Mouse (Mus musculus): ENCODE results near the gene Synpo2l. TPM values are rescaled to one million over a fixed set of nuclear protein-coding genes. Genes with fewer than 3 reads are reported as not detected.
"Not testable (repeated sequence)": the region's sequence is repeated elsewhere in the genome, so short reads cannot be mapped to it uniquely, and the experiment has no call there.

Synpo2l gene
- polyA plus RNA-seq, 1 experiment from 2014 or later, result 0.24 TPM

DNA sequence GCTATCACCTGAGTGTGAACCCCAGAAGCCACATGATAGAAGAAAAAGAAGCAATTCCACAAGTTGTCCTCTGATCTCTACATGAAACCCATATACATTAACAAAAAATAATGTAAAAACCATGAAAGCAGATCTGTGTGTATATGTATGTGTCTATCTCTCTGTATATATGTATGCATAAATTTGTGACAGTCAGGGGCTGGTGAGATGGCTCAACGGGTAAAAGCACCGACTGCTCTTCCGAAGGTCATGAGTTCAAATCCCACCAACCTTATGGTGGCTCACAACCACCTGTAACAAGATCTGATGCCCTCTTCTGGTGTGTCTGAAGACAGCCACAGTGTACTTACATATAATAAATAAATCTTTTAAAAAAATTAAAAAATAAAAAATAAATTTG is 31.2 kb downstream of the Synpo2l start:
- H3K4me3 ChIP-seq; H3K9me3 ChIP-seq; H3K9ac ChIP-seq (replicated peaks); ATAC-seq (ENCODE audit: low FRiP score, low read depth); H3K4me1 ChIP-seq; H3K4me2 ChIP-seq (replicated peaks); H3K27ac ChIP-seq (replicated peaks); H3K36me3 ChIP-seq; H3K27me3 ChIP-seq: not testable (repeated sequence)
- 90% methylated on average over 3 of the region's 3 CpGs for WGBS

GRCm38 (mm10) chr14:20635546-20635945 is 32.6 kb downstream of the Synpo2l start:
- no peaks in the 10 kb centered on the region for H3K4me1 ChIP-seq
- no peak overlapping the region for H3K4me3 ChIP-seq
- no peak for ATAC-seq (ENCODE audit: low FRiP score, low read depth)
- no peaks in the 10 kb centered on the region for H3K9me3 ChIP-seq
- H3K27me3 ChIP-seq, result no peaks in the 10 kb centered on the region
- no peak overlapping the region for H3K4me2 ChIP-seq (replicated peaks)
- 94% methylated on average over 2 of the region's 2 CpGs for WGBS
- H3K36me3 ChIP-seq, result no peaks in the 10 kb centered on the region; the same call in 1 of the 2 replicates
- H3K27ac ChIP-seq (replicated peaks), result no peak overlapping the region
- H3K9ac ChIP-seq (replicated peaks), result no peak overlapping the region

DNA sequence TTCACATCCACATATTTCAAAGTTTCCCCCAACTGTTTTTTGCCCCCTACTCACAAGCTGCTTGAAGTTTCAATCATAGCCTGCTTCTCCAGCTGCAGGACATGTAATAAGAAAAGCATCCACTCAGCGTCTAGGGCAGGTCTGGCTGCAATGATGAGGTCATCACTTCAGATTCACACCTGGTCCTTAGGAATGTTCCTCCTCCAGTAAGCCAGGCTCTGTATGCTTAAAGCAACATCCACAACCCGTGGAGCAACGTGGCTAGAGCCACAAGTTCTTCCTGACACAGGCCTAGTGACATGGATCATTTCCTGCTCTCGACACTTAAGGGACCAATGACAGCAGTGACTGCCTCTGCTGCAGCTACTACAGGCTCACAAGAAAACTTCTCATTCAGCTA is 36.9 kb downstream of the Synpo2l start:
- Histone ChIP-seq H3K27ac (replicated peaks) (no peak overlapping the region), H3K9ac (replicated peaks) (no peak overlapping the region), H3K4me3 (no peak overlapping the region), H3K4me2 (replicated peaks) (no peak overlapping the region), H3K9me3 (no peaks in the 10 kb centered on the region), H3K4me1 (no peaks in the 10 kb centered on the region), H3K36me3 (no peaks in the 10 kb centered on the region; the same call in 1 of the 2 replicates), H3K27me3 (no peaks in the 10 kb centered on the region)
- ATAC-seq (ENCODE audit: low FRiP score, low read depth), result no peak
- 83% methylated on average over 4 of the region's 4 CpGs for WGBS

DNA sequence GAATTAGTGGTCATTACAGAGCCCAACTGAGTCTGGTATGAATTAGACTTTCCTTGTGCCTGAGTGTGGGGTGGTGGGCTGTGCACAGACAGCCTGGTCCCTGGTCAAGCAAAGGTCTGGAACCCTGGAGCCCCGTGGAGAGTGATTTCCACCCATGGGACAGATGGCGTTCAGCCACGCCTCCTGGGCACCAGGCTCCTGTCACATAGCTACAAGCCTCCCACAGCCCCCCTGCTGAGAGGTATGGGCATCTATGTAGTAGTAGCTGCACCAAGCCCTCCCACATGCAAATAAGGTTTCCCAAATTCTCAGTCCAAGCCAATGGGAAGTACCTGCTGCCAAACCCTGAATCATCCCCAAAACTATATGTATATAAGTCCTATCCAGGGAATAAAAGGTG is 41.2 kb downstream of the Synpo2l start:
- no peaks in the 10 kb centered on the region for H3K36me3 ChIP-seq
- WGBS, result 83% methylated on average over 3 of the region's 3 CpGs
- no peaks in the 10 kb centered on the region for H3K27me3 ChIP-seq
- no peak for ATAC-seq (ENCODE audit: low FRiP score, low read depth)
- H3K4me3 ChIP-seq, result no peak overlapping the region
- no peak overlapping the region for H3K4me2 ChIP-seq (replicated peaks)
- no peaks in the 10 kb centered on the region for H3K4me1 ChIP-seq
- H3K9ac ChIP-seq (replicated peaks), result no peak overlapping the region
- H3K9me3 ChIP-seq, result no peaks in the 10 kb centered on the region
- H3K27ac ChIP-seq (replicated peaks), result no peak overlapping the region

DNA sequence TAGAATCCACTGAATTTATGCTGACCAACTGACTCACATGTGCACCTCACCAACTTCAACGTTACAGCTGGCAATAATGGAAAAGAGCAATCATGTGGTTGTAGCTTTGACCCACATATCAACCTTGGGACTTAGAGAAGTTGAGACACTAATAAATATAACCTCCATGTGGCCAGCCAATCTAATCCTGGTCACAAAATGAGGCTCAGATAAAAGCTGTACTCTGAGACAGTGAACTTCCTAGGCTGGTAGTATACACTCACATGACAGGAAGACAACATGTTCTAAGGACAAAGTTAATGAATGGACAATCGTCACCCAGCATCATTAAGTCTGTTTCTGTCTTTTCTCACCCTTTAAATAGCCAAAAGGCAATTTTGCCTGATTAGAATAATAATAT is 41.7 kb downstream of the Synpo2l start:
- Histone ChIP-seq H3K27me3 (no peaks in the 10 kb centered on the region), H3K4me3 (no peak overlapping the region), H3K36me3 (no peaks in the 10 kb centered on the region), H3K27ac (replicated peaks) (no peak overlapping the region), H3K9ac (replicated peaks) (no peak overlapping the region), H3K9me3 (no peaks in the 10 kb centered on the region), H3K4me1 (no peaks in the 10 kb centered on the region), H3K4me2 (replicated peaks) (no peak overlapping the region)
- WGBS, result 89% methylated on average over 2 of the region's 2 CpGs
- ATAC-seq (ENCODE audit: low FRiP score, low read depth), result no peak

GRCm38 (mm10) chr14:20622907-20623306 is 45.2 kb downstream of the Synpo2l start:
- Histone ChIP-seq H3K4me3 (no peak overlapping the region), H3K9me3 (no peaks in the 10 kb centered on the region), H3K9ac (replicated peaks) (no peak overlapping the region), H3K27ac (replicated peaks) (no peak overlapping the region), H3K4me1 (no peaks in the 10 kb centered on the region), H3K36me3 (no peaks in the 10 kb centered on the region), H3K27me3 (no peaks in the 10 kb centered on the region), H3K4me2 (replicated peaks) (no peak overlapping the region)
- no peak for ATAC-seq (ENCODE audit: low FRiP score, low read depth)
- 95% methylated on average over 3 of the region's 3 CpGs for WGBS

DNA sequence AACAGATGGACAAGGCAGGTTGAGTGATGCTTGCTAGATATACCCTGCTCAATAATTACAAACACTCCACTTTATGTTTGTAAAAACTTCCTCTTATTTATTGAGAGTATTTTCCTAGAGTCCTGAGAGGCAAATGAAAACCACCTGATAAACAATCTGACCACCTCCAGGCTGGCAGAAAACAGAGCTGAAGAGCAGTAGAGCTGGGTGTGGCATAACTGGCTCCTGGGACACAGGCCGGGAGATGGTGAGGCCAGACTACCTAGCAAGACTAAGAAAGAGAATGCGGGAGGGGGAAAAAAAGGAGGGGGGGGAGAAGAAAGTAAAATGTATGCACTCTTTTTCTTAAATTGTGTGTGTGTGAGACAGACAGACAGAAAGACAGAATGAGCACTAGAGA is 45.7 kb downstream of the Synpo2l start:
- no peaks in the 10 kb centered on the region for H3K27me3 ChIP-seq
- H3K9ac ChIP-seq (replicated peaks), result no peak overlapping the region
- no peak overlapping the region for H3K4me2 ChIP-seq (replicated peaks)
- H3K4me1 ChIP-seq, result no peaks in the 10 kb centered on the region
- no peak overlapping the region for H3K4me3 ChIP-seq
- WGBS, result 95% methylated on average over 2 of the region's 2 CpGs
- no peak for ATAC-seq (ENCODE audit: low FRiP score, low read depth)
- H3K36me3 ChIP-seq, result no peaks in the 10 kb centered on the region
- H3K27ac ChIP-seq (replicated peaks), result no peak overlapping the region
- H3K9me3 ChIP-seq, result no peaks in the 10 kb centered on the region

DNA sequence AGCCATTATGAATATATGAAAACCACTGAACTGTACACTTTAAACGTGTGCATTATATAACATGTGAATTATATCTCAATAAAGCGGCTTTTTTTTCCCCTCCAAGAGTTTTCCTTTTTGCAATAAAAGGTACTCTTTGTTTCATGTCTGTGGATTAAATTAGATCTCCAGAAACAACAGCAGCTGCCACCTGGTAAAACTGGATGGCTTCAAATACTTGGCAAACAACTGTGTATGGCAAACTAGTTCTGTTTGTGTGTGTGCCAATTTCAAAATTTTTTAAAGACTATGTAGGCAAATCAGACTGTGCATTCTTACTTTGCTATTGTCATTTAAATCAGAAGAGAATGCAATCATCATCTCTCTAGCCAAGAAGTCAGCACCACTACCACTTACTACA is 46.3 kb downstream of the Synpo2l start:
- no peak for ATAC-seq (ENCODE audit: low FRiP score, low read depth)
- no peaks in the 10 kb centered on the region for H3K36me3 ChIP-seq
- H3K4me3 ChIP-seq, result no peak overlapping the region
- 89% methylated on average over 2 of the region's 2 CpGs for WGBS
- H3K27ac ChIP-seq (replicated peaks), result no peak overlapping the region
- H3K4me1 ChIP-seq, result no peaks in the 10 kb centered on the region
- H3K4me2 ChIP-seq (replicated peaks), result no peak overlapping the region
- H3K9ac ChIP-seq (replicated peaks), result no peak overlapping the region
- H3K27me3 ChIP-seq, result no peaks in the 10 kb centered on the region
- H3K9me3 ChIP-seq, result no peaks in the 10 kb centered on the region

- H3K4me1 ChIP-seq, result peaks cover 3% of the 10 kb centered on the region; the same call in 1 of the 2 replicates
- ATAC-seq (ENCODE audit: low FRiP score, low read depth), result no peak
Observed at GRCm38 (mm10) chr14:20619131-20619530, 49.0 kb downstream of the Synpo2l start.

GRCm38 (mm10) chr14:20618211-20618610 is 49.9 kb downstream of the Synpo2l start:
- no peaks in the 10 kb centered on the region for H3K27me3 ChIP-seq
- H3K4me1 ChIP-seq, result peaks cover 3% of the 10 kb centered on the region; the same call in 1 of the 2 replicates
- H3K36me3 ChIP-seq, result no peaks in the 10 kb centered on the region
- no peak overlapping the region for H3K9ac ChIP-seq (replicated peaks)
- H3K4me3 ChIP-seq, result no peak overlapping the region
- WGBS, result 83% methylated on average over 5 of the region's 5 CpGs
- ATAC-seq (ENCODE audit: low FRiP score, low read depth), result no peak
- H3K4me2 ChIP-seq (replicated peaks), result no peak overlapping the region
- no peak overlapping the region for H3K27ac ChIP-seq (replicated peaks)
- H3K9me3 ChIP-seq, result no peaks in the 10 kb centered on the region

More at GRCm38 (mm10) chr14:20619131-20619530, 49.0 kb downstream of the Synpo2l start:
- Histone ChIP-seq H3K9me3 (no peaks in the 10 kb centered on the region), H3K4me3 (no peak overlapping the region), H3K27me3 (no peaks in the 10 kb centered on the region), H3K4me2 (replicated peaks) (no peak overlapping the region), H3K9ac (replicated peaks) (no peak overlapping the region), H3K27ac (replicated peaks) (no peak overlapping the region), H3K36me3 (no peaks in the 10 kb centered on the region)

- Histone ChIP-seq H3K36me3 (no peaks in the 10 kb centered on the region), H3K27ac (replicated peaks) (no peak overlapping the region), H3K4me3 (no peak overlapping the region), H3K9ac (replicated peaks) (no peak overlapping the region), H3K27me3 (no peaks in the 10 kb centered on the region), H3K4me1 (peaks cover 3% of the 10 kb centered on the region; the same call in 1 of the 2 replicates), H3K4me2 (replicated peaks) (no peak overlapping the region), H3K9me3 (no peaks in the 10 kb centered on the region)
- 47% methylated on average over 2 of the region's 2 CpGs for WGBS
- no peak for ATAC-seq (ENCODE audit: low FRiP score, low read depth)
Observed at GRCm38 (mm10) chr14:20616421-20616820, 51.7 kb downstream of the Synpo2l start.

DNA sequence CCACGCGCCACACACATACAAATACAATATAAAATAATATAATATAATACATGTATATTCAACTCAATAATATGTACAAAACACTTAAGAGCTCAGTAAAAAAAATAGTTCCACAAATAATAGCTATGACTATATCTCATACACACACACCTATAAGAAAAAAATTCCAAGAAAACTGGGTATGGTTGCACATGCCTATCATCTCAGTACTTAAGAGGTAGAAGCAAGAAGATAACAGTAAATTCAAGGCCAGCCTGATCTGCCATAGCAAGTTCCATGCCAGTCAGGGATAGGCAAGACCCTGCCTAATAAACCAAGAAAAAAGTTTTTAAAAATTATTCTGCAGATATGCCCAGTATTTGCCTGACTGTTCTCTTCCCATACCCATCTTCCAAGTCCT is 53.1 kb downstream of the Synpo2l start:
- no peaks in the 10 kb centered on the region for H3K36me3 ChIP-seq
- no peaks in the 10 kb centered on the region for H3K9me3 ChIP-seq
- H3K4me1 ChIP-seq, result peaks cover 3% of the 10 kb centered on the region; the same call in 1 of the 2 replicates
- no peaks in the 10 kb centered on the region for H3K27me3 ChIP-seq
- H3K4me2 ChIP-seq (replicated peaks), result no peak overlapping the region
- H3K27ac ChIP-seq (replicated peaks), result no peak overlapping the region
- no peak overlapping the region for H3K4me3 ChIP-seq
- no peak overlapping the region for H3K9ac ChIP-seq (replicated peaks)
- WGBS, result 96% methylated on average over 2 of the region's 2 CpGs
- ATAC-seq (ENCODE audit: low FRiP score, low read depth), result no peak

- no peaks in the 10 kb centered on the region for H3K36me3 ChIP-seq
- no peak overlapping the region for H3K4me2 ChIP-seq (replicated peaks)
- 100% methylated on average over 1 of the region's 1 CpGs for WGBS
- no peaks in the 10 kb centered on the region for H3K27me3 ChIP-seq
- H3K9ac ChIP-seq (replicated peaks), result no peak overlapping the region
- ATAC-seq (ENCODE audit: low FRiP score, low read depth), result no peak
- peaks cover 3% of the 10 kb centered on the region; the same call in 1 of the 2 replicates for H3K4me1 ChIP-seq
- no peaks in the 10 kb centered on the region for H3K9me3 ChIP-seq
- no peak overlapping the region for H3K4me3 ChIP-seq
- no peak overlapping the region for H3K27ac ChIP-seq (replicated peaks)
Observed at GRCm38 (mm10) chr14:20612820-20613219, 55.3 kb downstream of the Synpo2l start.
